Mouse (Mus musculus) heart, postnatal 36 days (tissue): ENCODE data around the gene Olfr31. TPM values are rescaled to one million over a fixed set of nuclear protein-coding genes. Genes with fewer than 3 reads are reported as not detected.
A peak's percentile ranks its signal among the peaks of the same experiment; 100 is the strongest.

Experiments used
- DNase-seq, 2 experiments: peaks; one replicate each; pipeline ENCODE4 v3.0.0; 2021 to 2022
- intact Hi-C: fragments of 180-260 bp; cut with DNase I; formaldehyde crosslinking; loops from one replicate; pipeline ENCODE4 v1.15.1; 2025
- total RNA-seq, 2 experiments: library from RNA; stranded (reverse); gene quantifications; 2 replicates each; pipeline ENCODE4 v1.2.3; 2021

Gene Olfr31
- not detected for total RNA-seq

DNA sequence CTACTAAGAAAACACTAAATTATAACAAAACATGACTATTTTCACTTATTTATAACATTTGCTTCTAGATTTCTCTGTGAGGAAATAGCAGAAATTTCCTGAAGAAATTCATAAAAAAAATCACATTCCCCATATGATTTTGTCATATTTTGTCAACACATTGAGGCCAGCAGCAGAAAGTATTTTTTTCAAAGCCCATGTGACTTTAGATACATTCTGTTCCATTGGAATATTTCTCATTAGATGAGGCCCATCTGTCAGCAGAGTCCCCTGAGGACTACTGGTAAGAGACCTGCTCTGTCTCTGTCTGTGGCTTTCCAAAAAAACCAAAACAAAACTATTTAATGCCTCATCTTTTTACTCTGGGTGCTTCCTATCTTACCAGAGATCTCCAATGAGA lies at the start of gene Olfr31:
Gene Olfr31 (plus strand): TSS at position 301 of the 400 bp plus-strand sequence.
- DNase-seq, result no peak
- intact Hi-C loops, result no loop called here

DNA sequence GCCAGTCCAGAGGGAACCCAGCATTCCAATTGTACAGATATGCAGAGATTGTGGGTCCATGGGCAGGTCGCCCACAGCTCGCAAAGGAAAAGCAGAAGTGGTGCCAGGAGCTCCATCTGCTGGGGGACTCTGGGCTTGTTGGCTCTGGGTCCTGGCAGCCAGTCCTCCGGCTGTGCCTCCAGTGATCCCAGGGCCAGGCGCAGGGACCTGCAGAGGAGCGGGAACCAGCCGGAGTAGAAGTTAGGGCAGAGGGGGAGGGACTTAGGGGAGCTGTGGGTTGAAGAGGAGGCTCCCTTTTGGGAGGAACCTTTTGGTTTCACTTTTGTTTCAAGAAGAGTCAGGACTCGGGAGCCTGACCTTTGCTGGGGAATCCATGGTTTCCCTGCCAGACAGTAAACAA lies 28.2 kb upstream of the Olfr31 start:
- intact Hi-C loops, result no loop called here
- DNase-seq, result no peak

DNA sequence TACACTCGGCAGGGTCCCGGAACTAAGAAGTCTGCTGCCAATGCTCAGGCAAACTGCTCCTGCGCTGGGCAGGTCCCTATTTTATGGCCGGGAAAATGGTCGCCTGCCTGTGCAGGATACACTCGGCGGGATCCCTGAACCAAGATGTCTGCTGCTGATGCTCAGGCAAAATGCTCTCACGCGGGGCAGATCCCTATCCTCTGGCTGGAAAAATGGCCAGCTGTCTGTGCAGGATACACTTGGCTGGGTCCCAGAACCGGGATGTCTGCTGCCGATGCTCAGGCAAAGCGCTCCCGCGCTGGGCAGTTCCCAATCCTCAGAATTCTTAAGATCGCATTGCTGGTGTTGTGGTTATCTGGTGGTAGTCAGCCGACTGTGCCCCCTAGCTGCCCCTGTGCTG lies 13.7 kb upstream of the Olfr31 start:
- intact Hi-C loops, result no loop called here
- no peak for DNase-seq

DNA sequence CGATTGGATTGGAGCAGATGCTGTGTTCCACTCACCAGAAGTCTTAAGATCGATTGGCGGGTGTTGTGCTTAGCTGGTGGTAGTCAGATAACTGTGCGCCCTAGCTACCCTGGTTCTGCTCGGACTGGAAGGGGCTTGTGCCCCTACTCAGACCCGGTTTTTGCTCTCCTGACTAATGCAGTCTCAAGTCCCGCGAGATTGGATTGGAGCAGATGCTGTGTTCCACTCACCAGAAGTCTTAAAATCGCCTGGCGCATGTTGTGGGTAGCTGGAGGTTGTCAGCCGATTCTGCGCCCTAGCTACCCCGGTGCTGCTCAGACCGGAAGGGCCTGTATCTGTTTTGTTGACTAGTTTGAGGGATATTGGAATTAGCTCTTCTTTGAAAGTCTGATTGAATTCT lies 13.2 kb upstream of the Olfr31 start:
- DNase-seq, result no peak
- intact Hi-C loops, result no loop called here

DNA sequence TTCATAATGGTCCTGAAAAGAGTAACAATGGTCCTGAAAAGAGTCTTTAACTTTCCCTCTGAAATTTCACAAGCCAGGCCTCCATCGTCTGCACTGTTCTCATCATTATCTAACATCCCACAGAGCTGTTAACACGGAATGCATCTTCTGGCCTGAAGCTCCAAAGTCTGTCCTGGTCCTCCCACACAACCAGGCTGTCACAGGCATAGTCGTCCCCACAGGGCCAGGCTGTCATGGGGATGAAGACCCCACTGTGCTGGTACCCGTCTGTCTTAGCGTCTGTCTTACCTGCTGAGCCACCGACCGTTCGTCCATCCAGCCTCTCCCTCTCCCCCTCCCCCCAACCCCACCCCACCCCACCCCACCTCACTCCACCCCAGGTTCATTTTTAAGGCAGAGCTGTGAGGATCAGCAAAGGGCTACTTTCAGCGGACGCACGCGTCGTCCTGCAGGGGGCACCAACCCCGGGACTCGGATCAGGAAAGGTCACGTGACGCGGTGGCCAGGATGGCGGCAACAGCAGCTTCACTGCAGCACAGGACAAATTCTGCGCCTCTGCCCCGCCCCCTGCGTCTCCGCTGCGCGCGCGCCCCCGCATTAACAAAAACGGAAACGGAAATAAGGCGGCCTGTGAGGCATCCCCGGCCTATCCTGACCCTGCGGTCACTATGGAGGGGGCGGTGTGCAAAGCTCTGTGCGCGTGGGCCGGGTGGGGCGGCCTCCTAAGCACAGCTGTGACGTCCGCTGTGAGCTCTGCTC lies 22.7 kb downstream of the Olfr31 start:
- peak; percentile 88 to 89 for DNase-seq
- intact Hi-C loops, result loop anchor here (5.0 kb wide), 4 partner anchors 287 to 517 kb away; partner anchors contain the start of gene Slc4a7

DNA sequence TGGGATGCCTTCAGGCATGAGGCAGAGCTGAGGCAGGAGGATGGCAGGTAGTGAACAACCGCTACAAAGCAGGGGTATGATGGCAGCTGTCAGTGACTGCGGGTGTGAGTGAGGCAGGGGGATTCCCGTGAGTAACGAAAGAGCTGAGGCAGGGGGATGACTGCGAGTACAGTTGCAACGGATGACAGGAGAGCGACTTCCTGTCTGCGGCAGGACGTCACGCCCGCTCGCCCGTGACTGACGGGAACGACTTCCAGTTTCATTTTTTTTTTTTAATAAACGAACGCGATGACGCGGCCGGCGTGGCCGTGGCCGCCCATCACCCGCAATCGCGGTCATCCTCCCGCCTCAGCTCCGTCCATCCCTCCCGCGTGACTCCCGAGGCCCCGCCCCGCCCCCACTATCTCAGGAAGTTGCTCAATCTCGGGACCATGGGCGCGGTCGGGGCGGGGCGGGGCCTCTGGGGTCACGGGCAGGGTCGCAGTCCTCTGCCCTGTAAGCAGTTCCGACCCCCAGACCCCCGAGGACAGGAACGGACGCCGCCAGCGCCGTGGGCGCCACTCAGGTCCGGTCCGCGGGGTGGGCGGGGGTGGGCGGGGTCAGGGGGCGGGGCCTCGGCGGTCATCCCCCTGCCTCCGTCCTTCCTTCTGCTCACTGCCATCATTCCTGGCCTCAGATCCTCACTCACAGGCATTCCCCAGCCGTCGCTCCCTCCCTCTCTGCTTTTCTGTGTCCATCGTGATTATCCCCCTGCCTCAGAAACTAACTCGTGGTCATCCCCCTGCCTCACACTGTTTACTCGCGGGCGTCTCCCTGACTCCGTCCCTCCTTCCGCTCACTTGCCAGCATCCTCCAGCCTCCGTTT lies 23.6 kb downstream of the Olfr31 start, which contains the start of gene Il3ra:
Gene Il3ra (plus strand): TSS at position 328 of the 865 bp plus-strand sequence.
- peak; percentile 72 to 78 for DNase-seq
- intact Hi-C loops, result loop anchor here (5.0 kb wide), 4 partner anchors 286 to 516 kb away; partner anchors contain the start of gene Slc4a7

DNA sequence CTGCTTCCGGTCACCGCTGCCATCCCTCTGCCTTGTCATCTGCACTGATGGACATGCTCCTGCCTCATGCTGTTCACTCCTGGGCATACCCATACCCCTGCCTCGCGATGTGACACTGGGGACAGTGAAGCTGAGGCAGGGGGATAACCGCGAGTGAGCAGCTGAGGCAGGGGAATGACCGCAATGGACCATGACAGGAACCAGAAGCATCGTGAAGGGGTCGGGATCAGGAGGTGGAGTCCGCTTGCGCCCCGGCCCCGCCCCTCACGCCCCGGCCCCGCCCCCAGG lies 24.1 kb downstream of the Olfr31 start:
- intact Hi-C loops, result loop anchor here (5.0 kb wide), 4 partner anchors 286 to 516 kb away; partner anchors contain the start of gene Slc4a7
- DNase-seq, result no peak

DNA sequence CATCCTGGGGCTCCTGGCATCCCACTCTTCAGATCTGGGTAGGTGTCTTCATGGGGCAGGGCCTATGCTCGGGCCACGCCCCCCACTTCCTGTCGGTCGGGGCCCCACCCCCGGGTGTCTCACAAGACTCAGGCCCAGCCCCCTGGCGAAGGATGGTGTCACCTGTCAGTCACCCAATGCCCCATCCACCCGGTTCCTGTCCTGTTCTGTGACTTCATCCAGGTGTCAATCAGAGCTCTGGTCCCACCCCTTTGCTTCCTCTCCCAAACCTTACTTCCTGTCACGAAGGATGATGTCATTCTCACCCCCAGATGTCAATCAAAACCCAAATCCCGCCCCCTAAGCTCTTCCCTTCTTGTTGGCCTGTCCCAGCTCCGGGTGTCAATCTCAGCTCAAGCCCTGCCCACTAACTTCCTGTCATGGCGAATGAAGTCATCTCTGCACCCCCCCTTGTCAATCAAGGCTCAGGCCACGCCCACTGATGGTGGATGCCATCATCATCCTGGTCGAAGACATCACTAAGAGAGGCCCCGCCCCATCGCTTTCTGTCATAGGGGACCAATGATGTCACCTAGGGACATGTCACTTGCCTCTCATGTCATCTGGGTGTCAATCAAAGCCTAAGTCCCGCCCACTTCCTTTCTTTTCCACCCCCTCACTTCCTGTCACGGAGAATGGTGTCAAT lies 24.7 kb downstream of the Olfr31 start:
- peak in 1 of 2 experiments; percentile 13 for DNase-seq
- intact Hi-C loops, result loop anchor here (5.0 kb wide), 4 partner anchors 285 to 515 kb away; partner anchors contain the start of gene Slc4a7

DNA sequence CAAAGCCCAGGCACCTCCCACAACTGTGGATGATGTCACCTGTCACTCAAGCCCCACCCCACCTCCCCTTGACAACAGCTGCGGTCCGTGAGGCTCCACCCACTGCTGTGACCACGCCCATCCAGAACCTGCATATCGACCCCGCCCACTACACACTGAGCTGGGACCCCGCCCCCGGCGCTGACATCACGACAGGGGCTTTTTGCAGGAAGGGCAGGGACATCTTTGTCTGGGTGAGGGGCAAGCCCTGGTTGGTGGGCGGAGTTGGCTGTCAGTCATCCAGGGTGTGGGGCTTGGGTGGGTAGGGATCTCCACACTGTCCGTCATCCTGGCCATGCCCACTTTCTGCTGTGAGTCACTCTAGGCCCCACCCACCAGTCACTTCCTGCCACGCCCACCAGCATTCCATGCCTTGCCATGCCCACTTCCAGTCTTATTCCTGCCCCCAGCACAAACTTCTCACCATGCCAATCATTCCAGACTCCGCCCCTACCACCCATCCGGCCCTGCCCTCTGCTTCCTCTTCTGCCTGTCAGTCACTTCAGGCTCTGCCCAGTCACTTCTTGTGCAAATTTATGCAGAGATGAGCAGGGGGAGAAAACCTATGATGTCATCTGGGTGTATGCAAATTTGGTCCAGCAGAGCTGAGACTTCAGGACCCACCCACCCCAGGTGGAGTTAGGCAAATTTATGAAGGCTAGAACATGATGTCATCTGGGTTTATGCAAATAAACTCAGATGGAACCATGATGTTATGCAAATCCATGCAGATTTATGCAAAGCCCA lies 25.4 kb downstream of the Olfr31 start:
- intact Hi-C loops, result loop anchor here (5.0 kb wide), 4 partner anchors 284 to 514 kb away; partner anchors contain the start of gene Slc4a7

DNA sequence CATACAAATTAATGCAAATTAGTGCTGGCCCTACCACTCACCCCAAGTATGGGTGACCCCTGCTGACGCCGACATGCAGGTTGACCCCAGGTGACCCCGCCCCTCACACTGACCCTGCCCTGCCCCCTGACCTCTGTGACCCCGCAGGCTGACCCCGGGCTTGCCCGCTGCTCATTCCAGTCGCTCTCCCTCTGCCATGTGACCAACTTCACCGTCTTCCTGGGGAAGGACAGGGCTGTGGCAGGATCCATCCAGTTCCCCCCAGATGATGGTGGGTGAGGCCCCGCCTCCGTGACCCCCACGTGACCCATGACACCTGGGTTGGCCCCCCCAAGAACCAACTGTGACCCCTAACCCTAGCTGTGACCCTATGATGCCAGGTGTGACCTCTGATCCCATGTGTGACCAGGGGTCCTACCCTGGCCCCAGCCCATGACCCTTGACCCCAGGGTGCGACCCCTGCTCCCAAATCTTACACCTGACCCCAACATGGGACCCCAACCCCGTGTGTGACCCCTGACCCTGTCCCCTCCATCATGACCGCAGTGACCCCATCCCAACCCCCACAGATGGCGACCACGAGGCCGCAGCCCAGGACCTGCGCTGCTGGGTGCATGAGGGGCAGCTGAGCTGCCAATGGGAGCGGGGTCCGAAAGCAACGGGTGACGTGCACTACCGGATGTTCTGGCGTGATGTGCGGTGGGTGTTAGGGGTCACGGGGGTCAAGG lies 26.2 kb downstream of the Olfr31 start:
- intact Hi-C loops, result loop anchor here (5.0 kb wide), 4 partner anchors 283 to 513 kb away; partner anchors contain the start of gene Slc4a7
- no peak for DNase-seq

More for the DNA sequence above, 25.4 kb downstream of the Olfr31 start:
- DNase-seq, result no peak

DNA sequence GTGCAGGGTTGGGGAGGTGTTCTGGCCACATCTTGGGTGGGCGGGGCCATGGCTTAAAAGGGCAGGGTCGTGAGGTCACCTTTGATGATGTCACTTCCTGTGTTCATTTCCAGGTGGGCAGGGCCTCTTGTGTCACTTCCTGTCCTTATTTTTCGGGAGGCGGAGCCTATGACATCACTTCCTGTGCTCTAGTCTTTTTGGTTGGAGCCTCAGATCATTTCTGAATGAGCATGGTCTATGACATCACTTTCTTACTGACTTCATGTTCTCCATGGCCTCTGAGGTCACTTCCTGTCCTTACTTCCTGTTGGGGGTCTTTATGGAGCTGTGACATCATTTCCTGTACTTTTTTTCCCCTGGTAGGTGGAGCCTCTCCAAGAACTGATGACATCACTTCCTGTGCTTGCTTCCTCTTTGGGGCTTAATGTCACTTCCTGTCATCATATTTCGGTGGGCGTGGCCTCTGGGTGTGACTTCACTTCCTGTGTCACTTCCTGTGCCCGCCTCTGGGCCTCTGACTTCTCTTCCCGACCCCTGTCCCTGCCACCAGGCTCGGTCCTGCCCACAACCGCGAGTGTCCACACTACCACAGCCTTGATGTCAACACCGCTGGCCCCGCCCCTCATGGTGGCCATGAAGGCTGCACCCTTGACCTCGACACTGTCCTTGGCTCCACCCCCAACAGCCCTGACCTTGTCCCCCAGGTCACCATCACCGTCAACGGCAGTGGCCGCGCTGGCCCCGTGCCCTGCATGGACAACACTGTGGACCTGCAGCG lies 27.0 kb downstream of the Olfr31 start:
- no peak for DNase-seq
- intact Hi-C loops, result loop anchor here (5.0 kb wide), 4 partner anchors 283 to 513 kb away; partner anchors contain the start of gene Slc4a7

DNA sequence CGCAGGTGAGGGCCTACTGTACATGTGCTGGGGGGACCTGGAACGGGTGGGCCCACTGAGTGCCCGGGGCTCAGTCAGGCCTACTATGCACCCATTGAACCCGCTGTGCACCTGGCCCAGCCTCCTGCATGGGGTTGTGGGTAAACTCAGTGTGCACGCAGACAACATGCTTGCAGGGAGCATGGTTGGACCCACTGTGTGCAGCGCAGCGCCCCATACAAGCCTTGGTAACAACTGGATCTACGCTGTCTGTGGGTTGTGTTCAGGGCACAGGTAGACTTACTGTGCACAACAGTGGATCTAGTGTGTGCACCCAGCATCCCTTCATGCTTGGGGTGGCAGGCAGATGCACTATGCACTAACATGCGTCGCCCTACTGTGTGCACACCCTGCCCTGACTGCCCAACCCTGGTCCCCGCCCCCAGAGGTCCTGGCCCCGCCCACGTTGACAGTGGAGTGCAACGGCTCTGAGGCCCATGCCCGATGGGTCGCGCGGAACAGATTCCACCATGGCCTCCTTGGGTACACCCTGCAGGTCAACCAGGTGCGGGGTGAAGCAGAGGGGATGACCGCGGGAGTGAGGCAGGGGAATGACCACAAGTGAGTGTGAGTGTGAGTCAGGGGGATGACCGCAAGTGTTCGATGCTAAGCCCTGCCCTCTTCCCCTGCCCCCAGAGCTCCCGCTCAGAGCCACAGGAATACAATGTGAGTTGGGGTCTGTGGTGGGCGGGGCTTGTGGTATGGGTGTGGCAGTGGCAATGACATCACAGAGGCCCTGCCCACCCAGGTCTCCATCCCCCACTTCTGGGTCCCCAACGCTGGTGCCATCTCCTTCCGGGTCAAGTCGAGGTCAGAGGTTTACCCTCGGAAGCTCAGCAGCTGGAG lies 27.9 kb downstream of the Olfr31 start:
- intact Hi-C loops, result no loop called here

DNA sequence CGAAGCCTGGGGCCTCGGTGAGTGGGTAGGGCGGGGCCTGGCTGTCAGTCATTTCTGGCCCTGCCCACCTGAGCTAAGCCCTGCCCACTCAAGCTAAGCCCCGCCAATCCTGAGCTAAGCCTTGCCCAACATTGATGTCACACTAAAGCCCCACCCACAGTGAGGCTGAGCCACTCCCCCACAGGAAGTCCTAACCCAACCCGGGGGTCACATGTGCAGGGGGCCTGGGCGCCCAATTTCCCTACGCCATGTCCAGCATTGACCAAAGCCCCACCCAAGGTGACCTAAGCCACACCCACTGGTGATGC lies 28.5 kb downstream of the Olfr31 start:
- no peak for DNase-seq
- intact Hi-C loops, result no loop called here

More for the DNA sequence above, 27.9 kb downstream of the Olfr31 start:
- DNase-seq, result no peak

DNA sequence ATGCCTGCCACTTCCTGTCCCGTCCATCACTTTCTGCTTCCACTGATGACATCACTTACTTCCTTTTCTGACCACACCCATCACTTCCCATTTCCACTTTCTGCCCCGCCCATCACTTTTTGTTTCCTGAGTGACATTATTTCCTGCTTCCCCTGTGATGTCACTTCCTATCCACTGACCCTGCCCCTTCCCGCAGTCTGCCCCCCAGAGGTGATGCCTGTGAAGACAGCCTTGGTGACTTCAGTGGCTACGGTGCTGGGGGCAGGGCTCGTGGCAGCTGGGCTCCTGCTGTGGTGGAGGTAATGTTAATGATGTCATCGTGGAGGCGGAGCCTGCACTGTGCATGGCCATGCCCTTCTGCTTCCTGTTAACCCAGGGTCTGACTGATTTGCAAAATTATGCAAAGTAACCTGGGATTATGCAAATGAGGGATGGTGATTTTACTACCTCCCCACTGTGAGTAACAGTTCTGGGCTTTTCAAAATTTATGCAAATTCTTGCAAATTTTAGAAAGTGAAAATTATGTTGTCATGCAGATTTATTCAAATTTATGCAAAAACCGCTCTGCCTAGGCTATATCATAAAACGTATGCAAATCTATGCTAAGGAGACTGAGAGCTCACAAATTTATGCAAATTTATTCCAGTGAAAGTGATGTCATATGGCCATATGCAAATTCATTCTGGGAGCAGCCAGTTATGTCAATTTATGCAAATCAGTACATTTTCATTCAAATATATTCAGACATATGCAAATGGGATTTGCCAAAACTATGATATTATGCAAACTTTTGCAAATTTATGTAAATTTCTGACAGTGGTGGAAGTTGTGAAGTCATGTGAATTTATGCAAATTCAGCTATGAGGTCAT lies 29.3 kb downstream of the Olfr31 start:
- intact Hi-C loops, result no loop called here
- DNase-seq, result no peak

DNA sequence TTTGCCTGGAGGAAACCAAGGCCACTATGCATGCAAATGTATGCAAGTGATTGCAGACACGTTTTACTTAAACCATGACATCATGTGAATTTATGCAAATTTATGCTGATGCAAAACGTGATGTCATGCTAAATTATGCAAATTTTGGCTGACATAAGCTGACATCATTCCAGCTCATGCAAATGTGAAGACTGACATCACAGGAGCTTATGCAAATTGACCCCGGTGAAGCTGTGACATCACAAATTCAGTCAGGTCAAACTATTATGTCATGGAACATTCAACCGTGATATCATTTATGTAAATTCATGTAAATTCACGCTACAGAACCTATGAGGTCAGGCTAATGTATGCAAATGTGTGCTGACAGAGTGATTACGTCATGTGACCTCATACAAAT lies 30.0 kb downstream of the Olfr31 start:
- DNase-seq, result no peak

DNA sequence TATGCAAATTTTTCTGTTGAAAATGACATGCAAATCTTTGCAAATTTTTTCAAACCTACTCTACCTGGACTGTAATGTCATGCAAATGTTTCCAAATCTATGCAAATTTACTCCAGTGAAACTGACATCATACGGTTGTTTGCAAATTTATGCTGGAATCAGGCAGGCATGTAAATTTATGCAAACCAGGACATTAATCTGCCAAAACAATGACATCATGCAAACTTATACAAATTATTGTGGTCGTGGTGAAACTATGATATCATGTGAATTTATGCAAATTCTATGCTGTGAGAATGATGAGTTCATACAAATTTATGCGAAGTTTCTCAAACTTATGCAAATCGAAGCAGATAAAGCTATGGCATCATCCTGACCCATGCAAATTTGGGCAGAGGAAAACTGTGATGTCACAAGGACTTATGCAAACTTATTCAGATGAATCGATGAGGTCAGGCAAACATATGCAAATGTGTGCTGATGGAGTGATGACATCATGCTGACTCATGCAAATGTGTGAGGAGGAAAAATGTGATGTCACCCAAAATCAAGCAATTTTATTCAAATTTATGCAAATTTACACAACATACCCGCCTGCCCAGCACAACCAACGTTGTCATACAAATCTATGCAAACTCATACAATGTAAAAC lies 30.6 kb downstream of the Olfr31 start:
- no peak for DNase-seq
- intact Hi-C loops, result no loop called here

More for the DNA sequence above, 30.0 kb downstream of the Olfr31 start:
- intact Hi-C loops, result no loop called here
